Mouse (Mus musculus): ENCODE measurements around the gene Arhgef33. TPM values are rescaled to one million over a fixed set of nuclear protein-coding genes. Genes with fewer than 3 reads are reported as not detected.

Gene Arhgef33
- total RNA-seq, 2 experiments from 2014 or later, result 2.4 to 2.6 TPM

- no peak for DNase-seq (ENCODE audit: low spot score in 2 of 2)
Measured at GRCm38 (mm10) chr17:80435680-80436079, 128.5 kb downstream of the Arhgef33 start.

- DNase-seq (ENCODE audit: low spot score in 2 of 2), result no peak
Measured at GRCm38 (mm10) chr17:80445433-80445832, 138.2 kb downstream of the Arhgef33 start.

DNA sequence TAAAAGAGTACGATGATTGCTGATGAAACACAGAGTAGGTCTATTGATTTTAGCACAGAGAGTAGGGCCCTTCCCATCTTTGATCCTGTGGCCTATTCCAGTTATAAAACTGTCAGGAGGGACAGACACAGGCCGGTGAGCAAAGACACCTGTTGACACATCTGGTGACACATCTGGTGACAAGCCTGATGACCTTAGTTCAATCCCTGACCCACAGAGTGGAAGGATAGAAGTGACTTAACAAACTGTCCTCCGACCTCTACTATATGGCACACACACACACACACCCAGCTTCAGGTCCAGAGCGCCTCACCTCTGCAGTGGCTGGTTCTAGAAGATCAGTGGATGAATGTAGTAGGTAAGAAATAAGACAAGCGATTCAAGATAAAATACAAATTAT, 139.3 kb downstream of the Arhgef33 start:
- DNase-seq (ENCODE audit: low spot score in 2 of 2), result no peak

Other genes with a start within 250 kb of the Arhgef33 start
- 10 to 100 TPM; 68.6 to 74.6 TPM for gene Hnrnpll, start 245.1 kb upstream of the Arhgef33 start, total RNA-seq (2021)
- 1 to 10 TPM; 2.9 to 3.7 TPM for gene Galm, start 179.9 kb upstream of the Arhgef33 start, total RNA-seq (2021)
- gene Srsf7, start 100.1 kb upstream of the Arhgef33 start, total RNA-seq (2021), result 100 to 1,000 TPM; 122 to 141 TPM
- under 1 TPM; 0.16 to 0.22 TPM for gene Ttc39d, start 99.9 kb upstream of the Arhgef33 start, total RNA-seq (2021)
- 1 to 10 TPM; 5.1 to 6.8 TPM for gene Gemin6, start 83.0 kb upstream of the Arhgef33 start, total RNA-seq (2021)
- 10 to 100 TPM; 18.5 to 21.9 TPM for gene Morn2, start 17.2 kb upstream of the Arhgef33 start, total RNA-seq (2021)
- 10 to 100 TPM; 54.2 to 59.1 TPM for gene Dhx57, start 16.9 kb upstream of the Arhgef33 start, total RNA-seq (2021)
- gene Gm10190, start 66.1 kb downstream of the Arhgef33 start, total RNA-seq (2021), result 1 to 10 TPM in 1 of 2 experiments, not detected in 1; 4.9 TPM
- 10 to 100 TPM; 37.8 to 41.5 TPM for gene Sos1, start 173.0 kb downstream of the Arhgef33 start, total RNA-seq (2021)

Data from layer of hippocampus, postnatal 10 days (tissue).